Mouse (Mus musculus): Measurements from ENCODE around the gene Olfr288. TPM values are rescaled to one million over a fixed set of nuclear protein-coding genes. Genes with fewer than 3 reads are reported as not detected.

Olfr288 gene
- total RNA-seq, 2 experiments from 2014 or later, result not detected

DNA sequence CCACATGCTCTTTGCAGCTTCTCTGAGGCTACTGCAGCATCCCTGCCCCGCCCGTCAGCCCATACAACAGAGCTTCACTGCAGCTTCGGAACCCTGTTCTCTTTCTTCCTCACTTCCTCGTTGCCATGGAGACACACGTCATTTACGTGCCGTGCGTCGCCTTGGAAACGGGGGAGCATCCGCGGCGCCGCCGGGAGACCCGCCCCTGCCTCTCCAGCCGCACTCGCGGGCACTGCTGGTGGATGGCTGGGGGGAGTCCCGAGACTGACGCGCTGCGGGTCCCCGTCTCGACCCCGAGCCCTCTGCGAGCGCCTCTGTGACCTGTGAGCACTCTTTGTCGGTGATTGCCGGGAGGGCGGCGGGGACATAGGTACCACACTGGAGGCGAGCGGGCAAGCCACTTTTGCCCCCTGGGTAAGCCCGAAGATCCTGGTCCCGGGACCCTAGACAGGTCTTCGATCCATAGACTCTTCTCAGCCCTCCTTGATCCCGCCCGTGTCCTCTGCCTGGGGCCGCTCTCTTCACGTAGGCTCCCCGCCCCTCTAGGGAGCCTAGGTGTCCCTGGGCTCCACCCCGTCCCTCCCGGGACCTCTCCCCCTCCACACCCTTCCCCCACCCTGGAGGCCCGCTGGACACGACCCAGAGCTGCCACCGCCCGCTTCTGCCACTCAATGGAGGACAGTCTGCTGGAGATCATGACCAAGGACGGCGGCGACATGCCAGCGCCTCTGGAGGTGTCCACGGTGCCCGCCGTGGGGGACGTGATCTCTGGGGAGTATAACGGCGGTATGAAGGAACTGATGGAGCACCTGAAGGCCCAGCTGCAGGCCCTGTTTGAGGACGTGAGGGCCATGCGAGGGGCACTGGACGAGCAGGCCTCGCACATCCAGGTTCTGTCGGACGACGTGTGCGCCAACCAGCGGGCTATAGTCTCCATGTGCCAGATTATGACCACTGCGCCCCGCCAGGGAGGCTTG lies 27.4 kb downstream of the Olfr288 start:
- intact Hi-C loops (cut with DNase I), result no loop called here

GRCm38 (mm10) chr15:98166963-98167644 lies 28.2 kb downstream of the Olfr288 start, which contains the start of gene Ccdc184:
TSS of gene Ccdc184 (plus strand) at chr15:98167158.
- intact Hi-C loops (cut with DNase I), result no loop called here
- DNase-seq, result no peak

More for the DNA sequence above, 27.4 kb downstream of the Olfr288 start:
- DNase-seq, result peak; percentile 79 to 84

DNA sequence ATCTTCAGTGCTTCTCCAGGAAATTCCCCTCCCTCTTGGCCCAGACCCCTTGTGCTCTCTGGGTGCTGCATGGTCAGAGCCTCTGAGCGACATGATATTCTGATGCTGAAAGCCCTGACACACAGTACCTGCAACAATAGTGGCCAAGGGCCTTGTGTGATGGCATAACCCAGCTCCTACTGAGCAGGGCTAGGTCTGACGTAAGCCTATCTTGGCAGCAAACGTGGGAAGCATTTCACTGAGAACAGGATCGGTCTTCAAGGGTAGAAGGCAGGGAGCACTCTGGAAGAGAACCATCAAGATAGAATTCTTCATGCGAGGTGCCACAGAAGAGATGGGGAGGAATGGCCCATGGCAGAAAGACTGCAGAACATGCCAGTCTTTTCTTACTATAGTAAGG lies 29.8 kb downstream of the Olfr288 start, which contains the start of gene Asb8:
Gene Asb8, minus strand, starts transcription at position 101 of the 400 bp plus-strand sequence.
- intact Hi-C loops (cut with DNase I), result no loop called here
- DNase-seq, result no peak

DNA sequence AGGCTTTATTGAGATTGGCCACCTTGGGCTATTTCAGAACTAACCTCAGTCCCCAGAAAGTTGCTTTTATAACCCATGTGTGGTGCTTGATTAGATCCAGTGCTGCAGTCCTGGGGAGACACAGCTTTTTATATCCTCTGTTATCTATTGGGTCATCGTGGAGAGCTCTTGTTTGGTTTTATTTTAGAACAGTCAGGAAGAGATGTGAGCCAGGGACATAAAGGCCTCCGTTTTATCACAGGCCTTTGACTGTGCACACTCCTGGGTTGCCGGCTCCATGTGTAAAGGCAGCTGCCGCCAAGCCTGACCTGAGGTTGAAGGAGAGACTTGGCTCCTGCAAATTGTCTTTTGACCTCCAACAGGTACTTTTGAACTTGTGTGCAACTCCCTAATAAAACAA lies 32.8 kb downstream of the Olfr288 start:
- intact Hi-C loops (cut with DNase I), result no loop called here
- peak in 1 of 2 experiments; percentile 39 for DNase-seq

DNA sequence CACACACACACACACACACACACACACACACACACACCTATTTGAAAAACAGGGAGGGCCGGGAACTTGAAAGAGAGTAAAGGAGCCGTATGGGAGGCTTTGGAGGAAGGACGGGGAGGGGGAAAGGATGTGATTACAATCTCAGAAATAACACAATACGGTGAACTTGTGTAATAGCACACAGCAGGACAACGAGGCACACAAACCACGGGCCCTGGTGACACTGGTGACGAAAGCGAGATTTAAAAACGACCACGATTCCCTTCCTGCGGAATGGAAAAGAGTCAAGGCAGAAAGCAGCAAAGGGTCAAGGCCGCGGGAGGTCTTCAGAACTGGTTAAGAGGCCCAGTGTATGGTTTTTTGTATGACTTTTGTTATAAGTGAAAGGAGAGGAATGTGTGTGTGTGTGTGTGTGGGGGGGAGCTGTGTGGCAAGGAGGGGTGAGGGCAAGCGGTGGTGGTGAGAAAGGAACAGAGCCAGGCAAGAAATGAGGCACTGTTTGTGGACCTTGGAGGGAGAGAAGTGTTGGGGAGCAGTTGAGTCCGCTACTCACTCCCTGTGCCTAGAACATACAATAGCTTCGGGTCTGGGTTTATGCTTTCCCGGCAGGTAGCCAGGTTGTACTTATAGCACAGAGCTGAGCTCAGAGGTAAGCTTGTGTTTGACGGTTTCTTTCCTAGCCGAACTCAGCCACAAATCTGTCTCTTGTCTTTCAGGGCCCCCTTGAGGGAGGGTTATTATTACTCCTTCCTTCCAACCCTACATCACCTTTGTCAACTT lies 34.1 kb downstream of the Olfr288 start:
- intact Hi-C loops (cut with DNase I), result no loop called here
- no peak for DNase-seq

DNA sequence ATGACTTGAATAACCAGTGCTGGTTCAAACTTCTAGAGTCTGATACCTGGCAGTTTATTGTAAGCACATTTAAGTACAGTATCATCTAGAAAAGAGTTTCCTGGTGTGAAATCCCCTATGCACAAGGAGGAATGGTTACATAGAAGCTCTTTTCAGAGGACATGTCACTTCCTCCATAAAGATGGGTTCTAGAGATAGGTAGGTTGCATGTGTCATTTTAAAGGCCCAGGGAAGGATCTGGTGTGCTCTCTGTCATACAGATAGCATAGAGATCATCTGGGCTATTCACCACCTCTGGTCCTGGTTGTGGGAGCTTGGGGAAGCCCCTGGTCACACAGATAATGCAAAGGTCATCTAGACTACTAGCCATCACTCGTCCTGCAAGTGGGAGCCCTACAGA lies 38.1 kb downstream of the Olfr288 start:
- intact Hi-C loops (cut with DNase I), result loop anchor here (5.0 kb wide), 1 partner anchor 190 kb away; no protein-coding TSS in a partner anchor
- DNase-seq, result no peak

- intact Hi-C loops (cut with DNase I), result loop anchor here (5.0 kb wide), 1 partner anchor 189 kb away; no protein-coding TSS in a partner anchor
- no peak for DNase-seq
Observed at GRCm38 (mm10) chr15:98155944-98156343, 39.4 kb downstream of the Olfr288 start.

GRCm38 (mm10) chr15:98155272-98155671 lies 40.1 kb downstream of the Olfr288 start:
- intact Hi-C loops (cut with DNase I), result loop anchor here (5.0 kb wide), 1 partner anchor 188 kb away; no protein-coding TSS in a partner anchor
- no peak for DNase-seq

DNA sequence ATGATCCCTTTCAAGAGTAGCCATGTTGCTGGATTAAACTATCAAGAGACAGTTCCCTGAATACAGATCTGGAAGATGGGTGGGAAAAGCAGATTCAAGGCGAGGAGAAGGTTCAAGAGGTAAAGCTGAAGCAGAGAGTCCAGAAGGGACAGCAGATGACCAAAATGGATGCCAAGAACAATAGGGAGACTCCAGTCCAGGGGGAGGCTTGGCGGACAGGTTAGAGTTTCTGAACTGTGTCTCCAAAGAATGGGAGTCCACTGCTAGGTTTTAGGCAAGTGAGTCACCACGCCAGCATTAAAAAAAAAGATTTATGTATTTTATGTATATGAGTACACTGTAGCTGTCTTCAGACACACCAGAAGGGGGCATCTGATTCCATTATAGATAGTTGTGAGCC lies 40.7 kb downstream of the Olfr288 start:
- intact Hi-C loops (cut with DNase I), result loop anchor here (5.0 kb wide), 1 partner anchor 187 kb away; no protein-coding TSS in a partner anchor
- no peak for DNase-seq

DNA sequence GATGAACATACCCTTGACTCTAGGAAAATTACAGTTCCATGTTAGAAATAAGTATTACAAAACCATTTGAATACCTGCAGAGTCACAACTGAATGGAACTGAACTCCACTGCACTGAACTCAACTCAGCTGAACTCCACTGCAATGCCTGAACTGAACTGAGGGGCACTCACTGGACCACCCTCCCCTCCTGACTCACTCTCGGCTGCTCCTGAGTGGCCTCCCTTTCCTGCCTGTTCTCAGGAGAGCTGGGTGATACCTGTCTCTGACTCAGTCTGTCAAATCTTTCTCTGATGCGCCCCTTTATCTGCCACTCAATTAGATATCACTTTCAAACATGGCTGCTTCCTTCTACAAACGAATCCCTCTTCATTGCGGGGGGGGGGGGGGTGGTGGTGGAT lies 41.2 kb downstream of the Olfr288 start:
- no peak for DNase-seq
- intact Hi-C loops (cut with DNase I), result no loop called here

GRCm38 (mm10) chr15:98153625-98154024 lies 41.7 kb downstream of the Olfr288 start:
- intact Hi-C loops (cut with DNase I), result loop anchor here (1.0 kb wide), 1 partner anchor 64 kb away; no protein-coding TSS in a partner anchor
- DNase-seq, result peak; percentile 49 to 53

GRCm38 (mm10) chr15:98152916-98153315 lies 42.4 kb downstream of the Olfr288 start:
- intact Hi-C loops (cut with DNase I), result loop anchor here (1.0 kb wide), 1 partner anchor 64 kb away; no protein-coding TSS in a partner anchor
- no peak for DNase-seq

DNA sequence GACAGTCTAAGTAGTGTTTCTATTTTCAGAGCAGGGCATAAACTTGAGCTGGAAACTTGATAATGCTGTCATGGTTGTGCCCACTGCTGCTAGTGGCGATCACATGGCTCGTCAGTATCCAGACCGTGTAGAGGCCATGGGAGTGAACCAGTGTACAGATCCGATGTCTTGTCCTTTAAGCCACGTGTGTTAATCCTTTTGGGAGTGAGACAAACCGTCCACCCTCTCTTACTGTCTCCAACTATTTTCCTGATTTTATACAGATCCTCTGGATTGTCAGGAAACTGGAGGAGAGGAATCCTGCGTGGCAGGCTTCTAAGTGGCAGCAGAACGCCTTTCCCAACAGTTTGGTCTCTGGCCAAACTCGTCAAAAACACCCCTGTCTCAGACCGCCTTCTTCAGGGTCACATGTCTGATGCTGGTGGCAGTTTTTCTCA lies 46.2 kb downstream of the Olfr288 start:
- DNase-seq, result peak; percentile 77 to 79
- intact Hi-C loops (cut with DNase I), result no loop called here

GRCm38 (mm10) chr15:98148356-98148755 lies 47.0 kb downstream of the Olfr288 start:
- intact Hi-C loops (cut with DNase I), result no loop called here
- no peak for DNase-seq

- intact Hi-C loops (cut with DNase I), result loop anchor here (1.0 to 2.0 kb wide), 2 partner anchors 37 to 52 kb away; partner anchors contain the start of gene Senp1
- peak; percentile 94 to 96 for DNase-seq
Observed at GRCm38 (mm10) chr15:98145559-98146181, 49.7 kb downstream of the Olfr288 start.

DNA sequence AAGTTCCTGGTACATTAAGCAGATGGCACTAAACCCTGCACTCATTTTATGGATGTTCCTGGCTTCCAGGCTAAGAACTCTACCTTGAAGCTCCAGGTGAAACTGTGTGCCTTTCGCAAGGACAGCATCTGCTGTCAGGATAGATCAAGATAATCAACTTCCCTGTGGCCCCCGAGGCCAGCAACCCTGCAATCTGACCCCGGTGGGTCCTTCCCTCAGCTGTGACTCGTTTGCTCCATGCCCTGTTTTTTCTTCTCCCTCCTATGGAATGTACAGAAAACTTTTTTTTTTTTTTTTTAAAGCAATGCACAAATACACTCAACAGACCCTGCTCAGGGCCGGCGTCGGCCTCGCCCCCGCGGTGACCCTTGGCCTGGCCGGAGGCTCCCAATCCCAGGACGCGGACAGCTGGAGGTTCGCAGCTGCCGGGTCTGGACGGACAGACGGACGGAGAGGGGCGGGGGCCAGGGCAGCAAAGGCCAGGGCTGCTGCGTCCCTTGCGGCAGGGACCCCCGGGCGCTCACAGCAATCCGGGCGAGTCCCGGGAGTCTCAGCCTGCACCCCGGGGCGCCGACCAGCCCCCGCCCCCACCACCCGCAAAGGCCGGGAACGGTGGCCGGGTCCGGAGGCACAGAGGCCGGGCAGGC lies 50.4 kb downstream of the Olfr288 start:
- intact Hi-C loops (cut with DNase I), result loop anchor here (1.0 to 2.0 kb wide), 2 partner anchors 36 to 52 kb away; partner anchors contain the start of gene Senp1
- DNase-seq, result peak; percentile 13 to 17

DNA sequence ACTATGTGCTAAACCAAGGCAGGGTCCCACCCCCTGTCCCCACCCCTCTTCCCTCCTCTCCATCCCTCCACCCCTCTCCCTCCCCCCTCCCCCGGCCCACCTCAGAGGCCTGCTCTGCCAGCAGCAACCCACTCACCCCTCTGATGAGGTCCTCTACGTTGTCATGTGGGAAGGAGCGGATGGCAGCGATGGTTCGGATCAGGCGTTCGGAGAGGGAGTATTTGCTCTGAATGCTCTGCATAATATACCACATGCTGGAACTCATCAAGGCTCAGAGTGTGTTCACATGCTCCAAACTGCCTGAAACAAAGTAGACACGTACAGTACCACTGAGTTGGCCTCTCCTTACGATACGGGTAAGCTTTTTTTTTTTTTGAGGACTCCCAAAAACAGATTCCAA lies 52.8 kb downstream of the Olfr288 start:
- no peak for DNase-seq
- intact Hi-C loops (cut with DNase I), result no loop called here

DNA sequence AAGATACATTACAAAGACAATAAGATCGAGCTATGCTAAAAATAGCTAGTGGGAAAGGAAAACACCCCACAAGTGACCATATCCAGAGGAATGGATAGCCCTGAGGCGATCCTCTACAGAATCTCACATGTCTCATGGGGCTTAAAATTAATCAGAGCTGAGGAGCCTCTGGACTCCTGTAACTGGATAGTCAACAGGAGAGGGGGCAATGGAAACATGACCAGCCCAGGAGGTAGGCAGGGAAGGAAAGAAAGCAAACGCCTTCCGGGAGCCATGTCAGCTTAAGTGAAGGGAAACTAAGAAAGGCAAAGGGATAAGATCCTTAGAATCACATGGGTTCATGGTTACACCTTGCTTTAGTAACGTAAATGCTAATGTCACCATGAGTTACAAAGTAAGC lies 54.5 kb downstream of the Olfr288 start:
- intact Hi-C loops (cut with DNase I), result no loop called here
- no peak for DNase-seq

DNA sequence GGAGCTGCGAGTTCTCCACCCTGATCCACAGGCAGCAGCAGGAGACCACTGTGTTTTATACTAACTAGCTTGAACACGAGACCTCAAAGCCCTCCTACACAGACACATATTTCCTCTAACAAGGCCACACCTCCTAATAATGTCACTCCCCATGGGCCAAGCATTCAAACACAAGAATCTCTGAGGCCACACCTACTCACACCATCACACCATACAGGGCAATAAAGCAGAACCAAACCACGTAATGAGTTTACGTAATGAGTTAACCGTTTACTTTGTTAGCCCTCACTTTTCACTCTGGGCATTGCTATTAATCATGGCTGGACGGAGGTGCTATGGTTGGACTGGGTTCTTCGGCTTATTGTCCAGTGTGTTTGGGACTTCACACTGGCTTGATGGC lies 55.6 kb downstream of the Olfr288 start:
- no peak for DNase-seq
- intact Hi-C loops (cut with DNase I), result no loop called here

Data from heart, postnatal 10 days (tissue).